Mouse (Mus musculus) left cerebral cortex, adult 2 months (tissue): ENCODE measurements around the gene Sema3c. TPM values are rescaled to one million over a fixed set of nuclear protein-coding genes. Genes with fewer than 3 reads are reported as not detected.
A peak's percentile ranks its signal among the peaks of the same experiment; 100 is the strongest.
"Not testable (repeated sequence)": the region's sequence is repeated elsewhere in the genome, so short reads cannot be mapped to it uniquely, and the experiment has no call there.

Source experiments
- DNase-seq, 2 experiments: peaks; one replicate each; pipeline ENCODE4 v3.0.0; 2021 to 2022; ENCODE audit warnings: low spot score in 2 of 2, mixed read lengths in 1 of 2; ENCODE audit errors: extremely low spot score in 1 of 2
- H3K27ac ChIP-seq: fragments of 200-600 bp; 2 replicates; pipeline ENCODE4 v1.8.1; 2022
- H3K4me3 ChIP-seq: fragments of 200-600 bp; 2 replicates; pipeline ENCODE4 v1.8.1; 2022
- CTCF ChIP-seq: fragments of 200-600 bp; IDR thresholded peaks from 2 replicates; pipeline ENCODE4 v1.8.1; 2022; ENCODE audit warnings: antibody characterized with exemption, mild to moderate bottlenecking, moderate library complexity
- intact Hi-C: fragments of 180-260 bp; cut with DNase I; formaldehyde crosslinking; loops from one replicate; pipeline ENCODE4 v1.15.1; 2025
- long read RNA-seq, 2 experiments: library from polyadenylated mRNA; stranded (forward); transcript quantifications; one replicate each; pipeline ENCODE4 v2.0.0; 2021; ENCODE audit warnings: borderline mapping rate in 2 of 2
- total RNA-seq, 2 experiments: library from RNA; stranded (reverse); gene quantifications; 2 replicates each; pipeline ENCODE4 v1.2.3; 2021

Gene Sema3c
- total RNA-seq = 10 to 100 TPM; 16.3 to 22.6 TPM
- long read RNA-seq, experiment 1, full-length matches to known transcripts = 25 of 29 reads
- long read RNA-seq, experiment 1, partial matches to known transcripts = 2 of 29 reads
- long read RNA-seq, experiment 1, other reads (novel, unspliced or antisense) = 2 of 29 reads
- long read RNA-seq, experiment 2, full-length matches to known transcripts = 16 of 19 reads
- long read RNA-seq, experiment 2, partial matches to known transcripts = 2 of 19 reads
- long read RNA-seq, experiment 2, other reads (novel, unspliced or antisense) = 1 of 19 reads

DNA sequence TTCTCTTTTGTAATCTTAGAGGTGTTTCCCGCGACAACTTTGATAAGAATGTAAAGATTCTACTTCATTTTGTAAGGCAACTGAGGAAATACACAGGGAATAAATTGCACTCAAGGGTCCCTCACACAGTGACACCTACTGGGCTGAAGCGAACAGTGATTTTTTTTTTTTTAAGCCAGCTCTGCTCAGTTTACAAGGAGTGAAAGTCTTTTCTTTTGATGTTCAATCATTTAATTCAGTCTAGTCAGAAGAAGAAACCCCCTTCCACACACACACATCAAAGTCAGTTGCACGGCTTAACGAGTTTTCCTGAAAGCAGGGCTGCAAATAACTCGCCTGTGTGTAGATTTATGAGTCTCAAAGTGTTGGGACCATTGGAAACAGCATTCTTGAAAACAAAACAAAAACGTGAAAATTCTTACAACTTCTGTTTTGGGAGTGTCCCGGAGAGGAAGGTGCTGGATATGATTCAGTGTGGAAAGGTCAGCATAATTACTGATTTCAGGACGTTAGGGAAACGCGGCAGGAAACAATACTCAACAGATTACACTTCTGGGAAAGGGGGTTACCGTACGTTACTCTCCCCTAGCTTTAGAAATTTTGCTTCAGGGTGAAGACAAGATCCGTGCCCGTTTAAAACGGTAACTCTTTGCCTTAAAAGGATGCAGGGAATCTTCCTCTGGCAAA, at the start of gene Sema3c:
Gene Sema3c (plus strand): TSS at position 588 of the 687 bp plus-strand sequence.
- H3K4me3 ChIP-seq = peak within 1 kb of the TSS; percentile 51
- peak within 1 kb of the TSS; percentile 57; the same call in 1 of the 2 replicates for H3K27ac ChIP-seq
- intact Hi-C loops = loop anchor here (5.0 kb wide), 3 partner anchors 193 to 627 kb away; no protein-coding TSS in a partner anchor
- no peak for DNase-seq
- TF ChIP-seq CTCF = peak; percentile 66

DNA sequence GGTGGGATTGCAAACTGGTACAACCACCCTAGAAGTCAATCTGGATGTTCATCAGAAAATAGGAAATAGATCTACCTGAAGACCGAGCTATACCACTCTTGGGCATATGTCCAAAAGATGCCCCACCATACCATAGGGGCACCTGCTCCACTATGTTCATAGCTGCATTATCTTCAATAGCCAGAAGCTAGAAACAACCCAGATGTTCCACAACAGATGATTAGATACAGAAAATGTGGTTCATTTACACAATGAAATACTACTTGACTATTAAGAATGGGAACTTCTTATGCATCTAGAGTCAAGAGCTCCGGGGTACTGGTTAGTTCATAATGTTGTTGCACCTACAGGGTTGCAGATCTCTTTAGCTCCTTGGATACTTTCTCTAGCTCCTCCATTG, 42.9 kb upstream of the Sema3c start:
- intact Hi-C loops = not testable (repeated sequence)

DNA sequence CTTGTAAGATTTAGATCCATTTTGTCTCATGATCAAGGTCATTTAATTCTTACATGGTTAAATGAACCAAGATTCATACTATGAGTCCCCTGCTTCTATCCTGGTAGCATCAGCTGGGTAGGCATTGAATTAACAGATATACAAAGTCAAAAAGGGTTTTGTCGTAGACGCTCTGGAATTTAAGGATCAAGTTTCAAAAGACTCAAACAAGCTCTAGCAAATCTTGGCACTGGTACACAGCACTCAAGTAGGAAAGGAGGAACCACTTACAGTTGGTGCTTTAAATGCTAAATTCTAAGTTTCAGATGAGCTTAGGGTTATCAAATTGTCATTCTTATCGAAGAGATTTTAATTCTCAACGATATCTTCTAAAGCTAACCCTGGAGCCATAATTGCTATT, 30.9 kb upstream of the Sema3c start:
- intact Hi-C loops = no loop called here
- TF ChIP-seq CTCF = no peak
- no peak for DNase-seq
- Histone ChIP-seq H3K4me3 (no peak overlapping the region), H3K27ac (no peak overlapping the region)

More for the DNA sequence above, 42.9 kb upstream of the Sema3c start:
- H3K27ac ChIP-seq, DNase-seq, H3K4me3 ChIP-seq: not testable (repeated sequence)

DNA sequence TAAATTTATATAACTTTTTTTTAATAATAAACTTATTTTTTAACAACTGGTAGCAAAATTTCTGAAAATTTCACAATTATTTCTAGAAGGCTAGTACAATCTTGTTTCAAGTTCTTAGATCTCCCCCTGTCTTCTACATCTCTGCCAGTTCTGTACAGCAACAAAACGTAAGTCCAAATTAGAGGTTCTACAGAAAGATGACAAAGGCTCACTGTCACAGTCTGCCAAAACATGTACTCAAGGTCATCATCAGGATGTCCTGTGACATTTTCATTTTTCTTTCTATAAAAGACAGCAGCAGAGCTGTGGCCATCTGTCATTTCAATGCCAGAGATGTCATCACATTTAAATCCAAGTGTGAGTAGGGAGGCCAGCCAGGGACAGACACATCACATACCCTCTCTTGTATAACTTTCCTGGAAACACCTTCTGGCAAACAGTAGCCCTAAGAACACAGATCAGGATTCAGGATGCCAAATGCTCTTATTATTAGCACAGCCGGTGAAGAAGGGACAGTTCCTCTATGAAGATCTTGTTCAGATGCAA, 29.1 kb upstream of the Sema3c start:
- intact Hi-C loops = no loop called here
- DNase-seq = no peak

DNA sequence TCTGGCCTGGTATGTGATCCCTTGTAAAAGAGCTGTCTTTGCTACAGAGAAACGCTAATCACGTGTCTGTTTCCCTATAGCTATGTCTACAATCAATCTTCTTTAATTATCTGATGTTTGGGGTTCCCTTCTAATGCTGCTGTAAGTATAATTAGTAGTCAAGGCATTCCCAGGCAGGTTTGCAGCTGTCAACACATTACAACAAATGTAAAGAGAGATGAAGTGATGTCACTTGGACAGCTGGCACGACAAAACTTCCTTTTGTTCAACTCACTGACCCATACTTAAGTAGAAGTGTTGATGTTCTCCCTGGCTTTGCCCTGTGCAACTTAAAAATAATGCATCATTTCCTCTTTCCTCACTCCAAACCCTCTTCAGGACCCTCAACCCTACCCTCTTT, 22.4 kb upstream of the Sema3c start:
- no peak overlapping the region for H3K27ac ChIP-seq
- no peak for TF ChIP-seq CTCF
- intact Hi-C loops = no loop called here
- DNase-seq = no peak
- H3K4me3 ChIP-seq = no peak overlapping the region

More for the DNA sequence above, 29.1 kb upstream of the Sema3c start:
- Histone ChIP-seq H3K27ac (no peak overlapping the region), H3K4me3 (no peak overlapping the region)
- TF ChIP-seq CTCF = no peak

DNA sequence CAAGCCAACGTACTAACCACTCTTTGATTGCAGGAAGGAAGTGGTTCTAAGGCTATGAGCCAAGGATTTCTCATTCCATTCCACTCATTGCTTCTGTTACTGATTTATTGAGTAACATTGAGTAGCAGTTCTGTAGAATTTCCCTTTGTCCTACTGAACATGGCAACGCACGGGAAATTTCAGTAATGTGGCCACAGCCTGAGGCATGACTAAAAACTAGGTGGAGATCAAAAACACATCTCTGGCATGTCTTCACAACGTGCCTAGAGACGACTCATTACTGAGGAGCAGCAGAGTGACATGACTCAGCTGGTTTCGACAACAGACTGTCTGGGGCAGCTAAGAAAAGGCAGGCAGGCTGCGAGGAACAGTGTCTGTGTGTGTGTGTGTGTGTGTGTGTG, 18.0 kb upstream of the Sema3c start:
- TF ChIP-seq CTCF = no peak
- intact Hi-C loops = no loop called here
- DNase-seq = no peak
- no peak overlapping the region for H3K27ac ChIP-seq
- H3K4me3 ChIP-seq = no peak overlapping the region

DNA sequence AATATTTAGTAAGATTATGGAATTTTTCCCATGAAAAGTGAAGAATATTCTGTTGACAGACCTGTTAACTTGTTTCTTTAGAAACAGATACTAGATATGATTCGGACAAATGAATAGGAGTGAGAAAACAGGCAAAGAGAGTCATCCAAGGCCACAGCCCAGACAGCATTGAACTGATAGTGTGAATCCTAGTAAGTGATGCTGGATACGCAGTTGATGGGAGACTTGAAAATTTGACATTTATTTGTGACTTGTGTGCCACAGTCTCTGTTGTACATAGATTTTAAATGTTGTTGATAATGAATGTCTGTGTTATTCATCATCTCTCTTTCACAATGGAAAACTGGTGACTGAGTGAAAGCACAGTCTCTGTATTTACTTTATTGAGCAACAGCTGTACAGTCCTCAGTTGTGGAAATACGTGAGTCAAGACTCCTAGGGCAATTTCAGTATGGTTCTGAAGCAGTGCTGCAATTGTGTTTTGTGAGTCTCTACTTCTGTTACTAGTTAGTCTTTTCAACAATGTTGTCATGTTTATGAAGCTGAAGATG, 17.3 kb upstream of the Sema3c start:
- DNase-seq = no peak
- intact Hi-C loops = no loop called here
- H3K4me3 ChIP-seq = no peak overlapping the region
- no peak for TF ChIP-seq CTCF
- no peak overlapping the region for H3K27ac ChIP-seq

DNA sequence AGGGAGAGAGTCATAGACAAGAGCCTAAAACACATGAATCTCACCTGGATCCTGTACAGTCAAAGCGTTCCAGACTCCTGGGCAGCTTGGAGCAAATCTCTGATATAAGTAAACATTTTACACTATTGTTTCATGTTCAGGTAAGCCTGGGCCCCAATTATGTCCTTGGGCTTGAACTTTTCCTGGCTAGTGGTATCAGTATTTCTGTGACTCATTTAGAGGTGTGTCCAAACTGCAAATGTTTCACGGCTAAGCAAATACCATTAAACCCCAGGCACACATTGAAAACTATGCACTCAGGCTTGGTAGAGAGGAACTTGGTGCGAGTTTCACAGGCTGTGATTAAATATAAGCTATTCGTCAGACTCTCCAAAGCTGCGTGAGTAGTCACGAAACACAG, 2.5 kb upstream of the Sema3c start:
- H3K27ac ChIP-seq = no peak overlapping the region
- no peak for DNase-seq
- TF ChIP-seq CTCF = no peak
- no peak overlapping the region for H3K4me3 ChIP-seq
- intact Hi-C loops = loop anchor here (5.0 kb wide), 3 partner anchors 196 to 624 kb away; no protein-coding TSS in a partner anchor

DNA sequence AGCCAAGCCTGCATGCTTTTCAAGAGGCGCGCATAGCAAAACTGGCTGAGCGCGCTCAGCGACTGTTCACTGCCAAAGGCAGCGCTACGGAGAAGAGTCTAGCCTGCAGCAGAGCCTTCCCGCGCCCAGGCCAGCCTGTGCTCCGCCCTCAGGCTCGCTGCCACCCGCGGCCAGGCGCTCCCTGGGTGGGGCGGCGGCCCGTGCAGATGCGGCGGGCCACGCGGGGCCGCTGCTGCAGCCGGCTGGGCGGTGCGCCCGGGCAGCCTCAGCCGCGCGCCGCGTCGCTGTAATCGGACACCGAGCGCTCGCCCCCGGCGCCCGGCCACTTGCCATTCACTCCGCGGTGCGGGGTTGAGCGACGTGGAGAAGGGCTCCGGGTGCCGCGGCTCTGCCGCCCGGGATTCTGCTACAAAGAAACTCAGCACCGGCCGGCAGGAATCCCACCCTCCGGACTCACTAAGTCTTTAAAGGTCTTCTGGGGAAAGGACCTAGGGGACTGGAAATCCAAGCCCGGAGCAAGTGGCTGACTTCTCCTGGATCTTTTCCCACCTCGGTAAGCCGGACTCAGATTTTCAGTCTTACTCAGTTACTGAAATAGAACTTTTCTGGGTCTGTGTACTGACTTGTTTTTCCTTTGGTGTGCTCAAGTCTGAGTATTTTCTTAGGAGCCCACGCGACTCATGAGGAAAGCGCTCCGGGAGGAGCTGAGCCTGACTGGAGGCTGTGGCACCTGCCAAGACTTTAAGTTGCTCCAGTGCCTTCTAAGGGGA, 517 bp downstream of the Sema3c start:
- no peak for TF ChIP-seq CTCF
- intact Hi-C loops = loop anchor here (5.0 kb wide), 3 partner anchors 193 to 627 kb away; no protein-coding TSS in a partner anchor
- DNase-seq = peak; percentile 41 to 48
- peak overlapping the region; percentile 51 for H3K4me3 ChIP-seq
- peak overlapping the region; percentile 57; the same call in 1 of the 2 replicates for H3K27ac ChIP-seq

DNA sequence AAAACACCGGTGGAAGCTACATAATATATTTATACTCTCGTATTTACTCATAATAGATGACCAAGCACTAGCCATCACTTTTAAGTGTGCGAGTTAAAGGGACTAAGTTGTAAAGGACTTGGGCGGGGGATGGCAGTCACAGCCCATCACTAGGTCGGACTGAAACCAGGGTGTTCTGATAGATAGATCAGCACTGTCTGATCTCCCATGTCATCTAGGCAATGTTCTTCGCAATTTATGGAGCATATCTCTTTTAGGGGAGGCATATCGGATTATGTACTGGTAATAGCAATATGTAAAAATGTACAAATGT, 1.1 kb downstream of the Sema3c start:
- no peak for TF ChIP-seq CTCF
- no peak for DNase-seq
- Histone ChIP-seq H3K4me3 (peak overlapping the region; percentile 51), H3K27ac (peak overlapping the region; percentile 57; the same call in 1 of the 2 replicates)
- intact Hi-C loops = no loop called here

DNA sequence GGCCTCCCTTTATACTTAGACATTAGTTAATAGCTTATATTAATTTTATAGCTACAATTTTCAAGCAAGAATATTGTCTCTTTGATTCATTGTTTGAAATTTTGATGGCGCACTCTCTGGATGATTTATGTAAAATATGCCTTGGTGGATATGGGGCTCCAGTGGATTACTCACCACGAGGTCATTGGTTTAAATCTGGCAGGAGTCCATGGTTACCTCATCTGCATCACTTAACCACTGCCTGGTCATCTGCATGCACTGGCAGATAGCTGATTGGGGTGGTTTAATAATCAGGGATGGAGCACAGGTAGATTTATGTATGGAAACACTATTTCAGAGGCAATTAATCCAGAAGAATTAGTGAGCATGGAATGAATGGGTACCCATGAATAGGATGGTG, 2.0 kb downstream of the Sema3c start:
- intact Hi-C loops = no loop called here

More for the DNA sequence above, 2.0 kb downstream of the Sema3c start:
- no peak for TF ChIP-seq CTCF
- no peak overlapping the region; the same call in 1 of the 2 replicates for H3K27ac ChIP-seq
- DNase-seq = no peak
- H3K4me3 ChIP-seq = peak overlapping the region; percentile 51; the same call in 1 of the 2 replicates
